ENCODE assay signal across 8 mouse cellular contexts in the genomic region with DNA sequence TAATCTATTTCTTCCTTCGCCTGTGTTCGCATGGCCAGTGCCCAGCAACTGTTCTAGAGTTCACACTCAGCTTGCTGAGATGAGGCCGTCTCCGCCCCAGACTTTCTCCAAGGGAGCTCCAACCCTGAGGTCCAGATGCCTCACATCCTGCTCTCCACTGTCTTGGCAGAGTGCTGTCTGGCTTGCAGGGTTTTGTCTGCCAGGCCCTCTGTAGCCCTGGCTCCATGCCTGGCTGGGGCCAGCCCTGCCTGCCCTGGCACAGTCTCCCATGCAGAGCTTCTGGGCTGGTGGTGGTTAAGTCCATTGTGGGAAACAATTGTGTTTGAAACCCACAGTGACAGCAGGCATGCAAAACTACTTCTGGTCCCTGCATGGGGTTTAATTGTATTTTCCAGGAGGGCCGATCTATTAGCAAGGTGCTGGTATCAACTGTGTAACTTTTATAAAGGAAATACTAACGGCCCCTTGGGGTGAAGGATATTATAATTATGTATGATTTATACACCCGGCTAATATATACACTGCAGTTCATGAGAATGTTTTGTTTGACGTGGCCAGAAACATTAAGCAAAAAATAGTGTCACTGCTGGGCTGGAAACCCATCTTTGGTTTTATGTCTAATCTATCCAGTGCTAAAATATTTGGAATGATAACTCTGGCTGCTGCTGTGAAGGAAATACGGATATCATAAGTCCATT.
DNase-seq lines count a peak whose midpoint lies in the region; ATAC-seq lines count a peak whose summit lies in the region.

No protein-coding gene starts in this region.

- H3K9me3 ChIP-seq in lung, embryonic 16.5 days (ENCODE audit: control insufficient read depth, low read length) = no peaks in the 10 kb centered on the region
- H3K9me3 ChIP-seq in midbrain, embryonic 16.5 days (replicated peaks; ENCODE audit: control insufficient read depth, low read length, poor library complexity, severe bottlenecking) = no peaks in the 10 kb centered on the region

- peaks cover 3% of the 10 kb centered on the region; the same call in 1 of the 2 replicates for H3K4me1 ChIP-seq in lung, embryonic 16.5 days (replicated peaks; ENCODE audit: control insufficient read depth, insufficient read depth, low read length)
- H3K4me1 ChIP-seq in midbrain, embryonic 16.5 days (ENCODE audit: control insufficient read depth, insufficient read depth, low read length) = 0 out of 2 replicates have a peak, but pooled peaks cover 2% of the 10 kb centered on the region

- H3K9ac ChIP-seq in lung, embryonic 16.5 days (ENCODE audit: low read length) = no peak overlapping the region
- no peak overlapping the region for H3K9ac ChIP-seq in midbrain, embryonic 16.5 days (ENCODE audit: low read depth, low read length)

- WGBS in lung, embryonic 16.5 days = 49% methylated on average over 9 of the region's 9 CpGs
- 62% methylated on average over 9 of the region's 9 CpGs for WGBS in midbrain, embryonic 16.5 days

- peak; percentile 94 for ATAC-seq in lung, embryonic 16.5 days (ENCODE audit: low read depth)
- peak; percentile 77 for ATAC-seq in midbrain, embryonic 16.5 days

- no peak overlapping the region for H3K4me2 ChIP-seq in lung, embryonic 16.5 days (ENCODE audit: low read depth, low read length)
- H3K4me2 ChIP-seq in midbrain, embryonic 16.5 days (ENCODE audit: low read length) = no peak overlapping the region

- DNase-seq in adrenal gland, adult (ENCODE audit: inconsistent age in 2 of 2, low spot score in 1 of 2) = peak; percentile 20 to 67
- DNase-seq in adrenal gland, postnatal 4 days (ENCODE audit: low spot score in 2 of 2) = no peak
- no peak for DNase-seq in lung, adult 18-20 months
- DNase-seq in gastrocnemius, postnatal 10 days = peak; percentile 61
- DNase-seq in thymus, postnatal 14 days = no peak
- no peak for DNase-seq in thymus, postnatal 10 days (ENCODE audit: low spot score in 2 of 2)

- H3K27me3 ChIP-seq in lung, embryonic 16.5 days (ENCODE audit: control insufficient read depth, insufficient read depth, low read depth, low read length) = no peaks in the 10 kb centered on the region
- H3K27me3 ChIP-seq in midbrain, embryonic 16.5 days (ENCODE audit: control insufficient read depth, insufficient read depth, low read depth, low read length) = no peaks in the 10 kb centered on the region

- no peak overlapping the region for H3K4me3 ChIP-seq in lung, embryonic 16.5 days (ENCODE audit: low read length)
- no peak overlapping the region for H3K4me3 ChIP-seq in midbrain, embryonic 16.5 days (ENCODE audit: low read depth, low read length)

- H3K27ac ChIP-seq in lung, embryonic 16.5 days (ENCODE audit: low read length) = peak overlapping the region; percentile 42
- H3K27ac ChIP-seq in midbrain, embryonic 16.5 days (ENCODE audit: low read length) = no peak overlapping the region

- H3K36me3 ChIP-seq in lung, embryonic 16.5 days (ENCODE audit: control insufficient read depth, insufficient read depth, low read length) = no peaks in the 10 kb centered on the region
- H3K36me3 ChIP-seq in midbrain, embryonic 16.5 days (ENCODE audit: control insufficient read depth, insufficient read depth, low read length) = no peaks in the 10 kb centered on the region

Comparison
In these comparisons a context has a peak if more than half of its experiments do, and no peak if none do; other contexts are left out.
1. DNase-seq: peak in adrenal gland, adult (2 of 2) and gastrocnemius, postnatal 10 days (single experiment); none in adrenal gland, postnatal 4 days (0 of 2), lung, adult 18-20 months (0 of 2), thymus, postnatal 14 days (single experiment) and thymus, postnatal 10 days (0 of 2).